Mouse (Mus musculus): ENCODE results near the gene Scrn1. TPM values are rescaled to one million over a fixed set of nuclear protein-coding genes. Genes with fewer than 3 reads are reported as not detected.

Scrn1 gene
- polyA plus RNA-seq, 1 experiment from 2014 or later: 3.4 TPM

- DNase-seq (ENCODE audit: low spot score) (no peak), ATAC-seq (ENCODE audit: low FRiP score, low TSS enrichment) (no peak)
- no peaks in the 10 kb centered on the region for H3K9me3 ChIP-seq (ENCODE audit: control insufficient read depth, low read length)
- no peaks in the 10 kb centered on the region for H3K27me3 ChIP-seq (ENCODE audit: control insufficient read depth, insufficient read depth, low read length)
- no peaks in the 10 kb centered on the region for H3K36me3 ChIP-seq (ENCODE audit: control insufficient read depth, insufficient read depth, low read length)
- 60% methylated on average over 8 of the region's 8 CpGs for WGBS
- no peak overlapping the region for H3K27ac ChIP-seq (replicated peaks)
- no peak overlapping the region for H3K4me3 ChIP-seq (ENCODE audit: low read depth, low read length)
- H3K4me2 ChIP-seq (replicated peaks; ENCODE audit: low read depth): no peak overlapping the region
- H3K9ac ChIP-seq (ENCODE audit: low read length): no peak overlapping the region
- TF ChIP-seq CTCF (IDR thresholded peaks at IDR 0.05; ENCODE audit: low read depth) (no peak), EP300 (optimal IDR thresholded peaks at IDR 0.05) (no peak)
- H3K4me1 ChIP-seq (replicated peaks; ENCODE audit: control insufficient read depth, insufficient read depth): no peaks in the 10 kb centered on the region
Measured at GRCm38 (mm10) chr6:54463701-54464458, 102.4 kb downstream of the Scrn1 start.

- Histone ChIP-seq H3K4me2 (replicated peaks; ENCODE audit: low read depth) (no peak overlapping the region), H3K36me3 (ENCODE audit: control insufficient read depth, insufficient read depth, low read length) (no peaks in the 10 kb centered on the region), H3K27me3 (ENCODE audit: control insufficient read depth, insufficient read depth, low read length) (no peaks in the 10 kb centered on the region), H3K9ac (ENCODE audit: low read length) (no peak overlapping the region), H3K4me1 (replicated peaks; ENCODE audit: control insufficient read depth, insufficient read depth) (no peaks in the 10 kb centered on the region), H3K9me3 (ENCODE audit: control insufficient read depth, low read length) (no peaks in the 10 kb centered on the region), H3K4me3 (ENCODE audit: low read depth, low read length) (no peak overlapping the region), H3K27ac (replicated peaks) (no peak overlapping the region)
- no peak for ATAC-seq (ENCODE audit: low FRiP score, low TSS enrichment)
- no peak for DNase-seq (ENCODE audit: low spot score)
- no peak for TF ChIP-seq CTCF (IDR thresholded peaks at IDR 0.05; ENCODE audit: low read depth)
- no peak for TF ChIP-seq EP300 (optimal IDR thresholded peaks at IDR 0.05)
- WGBS: 83% methylated on average over 6 of the region's 6 CpGs
Measured at GRCm38 (mm10) chr6:54462766-54463165, 103.5 kb downstream of the Scrn1 start.

GRCm38 (mm10) chr6:54460915-54461671 lies 105.2 kb downstream of the Scrn1 start:
- no peaks in the 10 kb centered on the region for H3K36me3 ChIP-seq (ENCODE audit: control insufficient read depth, insufficient read depth, low read length)
- no peak overlapping the region for H3K27ac ChIP-seq (replicated peaks)
- no peak overlapping the region for H3K9ac ChIP-seq (ENCODE audit: low read length)
- no peaks in the 10 kb centered on the region for H3K9me3 ChIP-seq (ENCODE audit: control insufficient read depth, low read length)
- DNase-seq (ENCODE audit: low spot score) (peak; percentile 21), ATAC-seq (ENCODE audit: low FRiP score, low TSS enrichment) (no peak)
- 67% methylated on average over 13 of the region's 13 CpGs for WGBS
- H3K4me3 ChIP-seq (ENCODE audit: low read depth, low read length): no peak overlapping the region
- H3K4me1 ChIP-seq (replicated peaks; ENCODE audit: control insufficient read depth, insufficient read depth): no peaks in the 10 kb centered on the region
- H3K27me3 ChIP-seq (ENCODE audit: control insufficient read depth, insufficient read depth, low read length): no peaks in the 10 kb centered on the region
- H3K4me2 ChIP-seq (replicated peaks; ENCODE audit: low read depth): no peak overlapping the region
- TF ChIP-seq CTCF (IDR thresholded peaks at IDR 0.05; ENCODE audit: low read depth) (no peak), EP300 (optimal IDR thresholded peaks at IDR 0.05) (no peak)

- H3K4me2 ChIP-seq (replicated peaks; ENCODE audit: low read depth): no peak overlapping the region
- DNase-seq (ENCODE audit: low spot score) (no peak), ATAC-seq (ENCODE audit: low FRiP score, low TSS enrichment) (no peak)
- H3K27me3 ChIP-seq (ENCODE audit: control insufficient read depth, insufficient read depth, low read length): no peaks in the 10 kb centered on the region
- H3K36me3 ChIP-seq (ENCODE audit: control insufficient read depth, insufficient read depth, low read length): no peaks in the 10 kb centered on the region
- H3K9me3 ChIP-seq (ENCODE audit: control insufficient read depth, low read length): no peaks in the 10 kb centered on the region
- H3K9ac ChIP-seq (ENCODE audit: low read length): no peak overlapping the region
- no peak overlapping the region for H3K27ac ChIP-seq (replicated peaks)
- H3K4me3 ChIP-seq (ENCODE audit: low read depth, low read length): no peak overlapping the region
- 82% methylated on average over 6 of the region's 6 CpGs for WGBS
- TF ChIP-seq EP300 (optimal IDR thresholded peaks at IDR 0.05) (no peak), CTCF (IDR thresholded peaks at IDR 0.05; ENCODE audit: low read depth) (no peak)
- no peaks in the 10 kb centered on the region for H3K4me1 ChIP-seq (replicated peaks; ENCODE audit: control insufficient read depth, insufficient read depth)
Measured at GRCm38 (mm10) chr6:54460172-54460914, 105.9 kb downstream of the Scrn1 start.

DNA sequence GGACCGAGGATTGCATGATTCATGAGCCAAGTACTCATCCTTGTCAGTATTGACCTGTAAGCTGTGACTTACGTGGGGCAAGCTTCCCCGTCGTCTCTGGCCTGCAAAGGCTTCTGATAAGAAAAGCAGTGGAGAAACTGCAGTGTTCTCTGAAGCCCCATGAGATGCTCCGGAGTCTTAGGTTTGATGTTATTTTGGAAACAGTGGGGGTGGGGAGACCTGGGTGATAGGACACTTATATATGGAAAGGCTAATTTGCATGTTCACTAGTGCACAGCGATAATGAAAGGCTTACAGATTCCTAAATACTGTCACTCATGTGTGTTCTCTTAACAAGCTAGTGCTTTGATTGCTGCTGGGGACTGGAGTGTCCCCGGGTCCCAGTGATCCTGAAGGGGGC lies 106.6 kb downstream of the Scrn1 start:
- Histone ChIP-seq H3K36me3 (ENCODE audit: control insufficient read depth, insufficient read depth, low read length) (no peaks in the 10 kb centered on the region), H3K9me3 (ENCODE audit: control insufficient read depth, low read length) (no peaks in the 10 kb centered on the region), H3K27ac (replicated peaks) (no peak overlapping the region), H3K27me3 (ENCODE audit: control insufficient read depth, insufficient read depth, low read length) (no peaks in the 10 kb centered on the region), H3K4me3 (ENCODE audit: low read depth, low read length) (no peak overlapping the region), H3K9ac (ENCODE audit: low read length) (no peak overlapping the region), H3K4me1 (replicated peaks; ENCODE audit: control insufficient read depth, insufficient read depth) (no peaks in the 10 kb centered on the region), H3K4me2 (replicated peaks; ENCODE audit: low read depth) (no peak overlapping the region)
- no peak for ATAC-seq (ENCODE audit: low FRiP score, low TSS enrichment)
- DNase-seq (ENCODE audit: low spot score): no peak
- WGBS: 58% methylated on average over 7 of the region's 7 CpGs
- TF ChIP-seq CTCF (IDR thresholded peaks at IDR 0.05; ENCODE audit: low read depth) (no peak), EP300 (optimal IDR thresholded peaks at IDR 0.05) (no peak)

Other genes with a start within 250 kb of the Scrn1 start
- gene Prr15, start 240.7 kb downstream of the Scrn1 start, polyA plus RNA-seq (2015; fragmentation: Nextera tagmentation; extraction: Ambion mirVana): 6.9 and 8.2 TPM in 2 replicates
- 0.32 and 0.52 TPM in 2 replicates for gene Wipf3, start 136.9 kb downstream of the Scrn1 start, polyA plus RNA-seq (2015; fragmentation: Nextera tagmentation; extraction: Ambion mirVana)
- gene Plekha8, start 28.6 kb upstream of the Scrn1 start, polyA plus RNA-seq (2015; fragmentation: Nextera tagmentation; extraction: Ambion mirVana): 5.3 and 5.4 TPM in 2 replicates
- 9.7 and 12.4 TPM in 2 replicates for gene Fkbp14, start 30.8 kb upstream of the Scrn1 start, polyA plus RNA-seq (2015; fragmentation: Nextera tagmentation; extraction: Ambion mirVana)
- 3.3 and 4.0 TPM in 2 replicates for gene Mturn, start 115.1 kb upstream of the Scrn1 start, polyA plus RNA-seq (2015; fragmentation: Nextera tagmentation; extraction: Ambion mirVana)

Measured in stomach, postnatal 0 days (tissue).